Mouse (Mus musculus) G1E (cell line): ENCODE results near the gene Sik3. TPM values are rescaled to one million over a fixed set of nuclear protein-coding genes. Genes with fewer than 3 reads are reported as not detected.

ENCODE experiments used
- ATAC-seq: 2 replicates; pipeline ENCODE4 v1.8.0; 2016; ENCODE audit warnings: mild to moderate bottlenecking; ENCODE audit not compliant: insufficient number of reproducible peaks, poor library complexity, low FRiP score, severe bottlenecking; ENCODE audit errors: extremely low read depth
- DNase-seq: peaks from one replicate; pipeline ENCODE4 v3.0.0; 2012; ENCODE audit warnings: low spot score
- H3K27me3 ChIP-seq: 2 replicates; pipeline ENCODE4 v1.6.1; 2012; ENCODE audit warnings: mild to moderate bottlenecking, low read length, inconsistent platforms; ENCODE audit not compliant: insufficient read depth
- H3K36me3 ChIP-seq: replicated peaks from 2 replicates; pipeline ENCODE3; 2012; ENCODE audit warnings: mild to moderate bottlenecking, inconsistent platforms
- H3K4me1 ChIP-seq: 2 replicates; pipeline ENCODE4 v1.6.1; 2012; ENCODE audit warnings: low read depth, low read length, inconsistent platforms, mixed read lengths; ENCODE audit not compliant: insufficient read depth
- H3K4me3 ChIP-seq: 2 replicates; pipeline ENCODE4 v1.5.1; 2012; ENCODE audit warnings: low read depth, mild to moderate bottlenecking, inconsistent platforms, low read length, moderate library complexity, mixed read lengths
- H3K9me3 ChIP-seq: replicated peaks from 2 replicates; pipeline ENCODE4 v1.6.1; 2012; ENCODE audit warnings: inconsistent platforms
- CTCF ChIP-seq: IDR thresholded peaks from 2 replicates; pipeline ENCODE4 v1.5.1; 2012; ENCODE audit warnings: low read depth, low read length, inconsistent platforms, mixed read lengths
- GATA1 ChIP-seq: IDR thresholded peaks from 2 replicates; pipeline ENCODE4 v1.6.1; 2012; ENCODE audit warnings: borderline replicate concordance, low read length, inconsistent platforms, mixed read lengths
- GATA2 ChIP-seq: IDR thresholded peaks from 2 replicates; pipeline ENCODE4 v1.6.1; 2012; ENCODE audit warnings: low read depth, low read length, inconsistent platforms, borderline replicate concordance
- POLR2AphosphoS5 ChIP-seq: IDR thresholded peaks from 2 replicates; pipeline ENCODE4 v1.6.1; 2012; ENCODE audit warnings: low read depth, low read length, inconsistent platforms; ENCODE audit not compliant: insufficient replicate concordance
- TAL1 ChIP-seq: conservative IDR thresholded peaks from 2 replicates; pipeline ENCODE4 v1.6.1; 2012; ENCODE audit warnings: low read depth, low read length, inconsistent platforms, mixed read lengths
- polyA plus RNA-seq: library from polyadenylated mRNA; stranded (reverse); fragments of >175 nt; gene quantifications from 2 replicates; pipeline ENCODE4 v1.2.3, GENCODE M21; 2012
- total RNA-seq, 2 experiments: library from RNA; stranded (forward) in 1 of 2; stranded (reverse) in 1 of 2; fragments of 200-1000 nt in 1 of 2; fragments of >200 nt in 1 of 2; fragmentation: Nextera tagmentation in 1 of 2; gene quantifications; 2 replicates each; pipeline ENCODE4 v1.2.3; 2014 to 2017

Sik3 gene
- total and polyA plus RNA-seq, 3 experiments, result 30.5 to 99.0 (median 49.1) TPM

DNA sequence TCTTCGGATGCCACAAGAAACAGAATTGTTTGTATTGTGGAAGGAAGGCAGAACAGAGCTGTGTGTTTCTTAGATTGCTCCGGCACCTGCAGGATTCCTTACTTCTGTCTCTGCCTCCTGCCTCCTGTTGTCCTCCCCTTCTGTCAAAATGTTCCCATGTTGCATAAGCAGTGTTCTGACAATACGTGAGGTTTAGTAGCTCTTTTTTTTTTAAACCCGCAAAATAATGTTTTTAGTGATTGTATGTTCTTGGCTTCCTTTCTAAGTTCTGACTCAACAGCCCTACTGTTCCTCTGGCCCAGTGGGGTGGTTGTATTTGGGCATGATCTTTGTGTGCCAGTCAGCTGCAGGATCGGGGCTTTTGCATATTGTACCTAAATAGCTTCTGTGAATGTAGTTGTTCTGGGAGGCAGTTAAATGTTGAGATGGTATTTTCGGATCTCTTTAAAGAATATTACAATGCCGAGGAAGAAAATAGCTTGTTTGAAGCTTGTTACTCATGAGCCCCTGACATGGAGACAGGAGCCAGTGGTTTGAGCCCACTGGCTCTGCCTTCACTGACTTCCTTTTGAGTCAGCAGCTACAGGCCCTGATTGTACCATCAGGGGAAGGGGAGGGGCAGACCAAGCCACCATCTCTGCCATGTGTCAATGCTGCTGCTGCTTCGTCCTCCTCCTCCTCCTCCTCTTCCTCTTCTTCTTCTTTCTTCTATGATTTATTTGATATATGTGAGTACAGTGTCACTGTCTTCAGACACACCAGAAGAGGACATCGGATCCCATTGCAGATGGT is 13.6 kb downstream of the Sik3 start:
- no peaks in the 10 kb centered on the region for H3K9me3 ChIP-seq
- no peak for DNase-seq
- peaks cover 25% of the 10 kb centered on the region for H3K4me1 ChIP-seq
- ATAC-seq, result no peak
- H3K36me3 ChIP-seq, result peaks cover 75% of the 10 kb centered on the region
- H3K4me3 ChIP-seq, result no peak overlapping the region
- no peak for TF ChIP-seq CTCF
- no peak for TF ChIP-seq GATA2
- no peak for TF ChIP-seq GATA1
- TF ChIP-seq POLR2AphosphoS5, result no peak
- no peak for TF ChIP-seq TAL1
- H3K27me3 ChIP-seq, result no peaks in the 10 kb centered on the region

DNA sequence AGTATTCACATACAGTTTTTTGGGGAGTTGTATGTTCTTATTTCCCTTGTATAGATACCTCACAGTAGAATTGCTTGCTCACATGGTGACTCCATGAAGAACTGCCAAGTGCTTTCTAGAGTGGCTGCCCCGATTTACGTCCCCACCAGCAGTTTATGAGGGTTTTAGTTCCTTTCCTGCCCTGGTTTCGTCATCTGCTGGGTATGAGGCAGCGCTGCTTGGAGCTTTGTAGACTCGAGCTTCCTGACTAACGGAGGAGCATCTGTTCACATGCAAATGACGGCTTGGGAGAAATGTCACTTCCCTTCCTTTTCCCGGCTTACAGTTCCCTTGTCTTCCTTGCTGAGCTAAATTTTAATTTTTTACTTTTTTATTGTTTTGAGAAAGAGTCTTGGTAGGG is 15.4 kb downstream of the Sik3 start:
- H3K4me1 ChIP-seq, result peaks cover 29% of the 10 kb centered on the region
- no peak for DNase-seq
- ATAC-seq, result no peak

DNA sequence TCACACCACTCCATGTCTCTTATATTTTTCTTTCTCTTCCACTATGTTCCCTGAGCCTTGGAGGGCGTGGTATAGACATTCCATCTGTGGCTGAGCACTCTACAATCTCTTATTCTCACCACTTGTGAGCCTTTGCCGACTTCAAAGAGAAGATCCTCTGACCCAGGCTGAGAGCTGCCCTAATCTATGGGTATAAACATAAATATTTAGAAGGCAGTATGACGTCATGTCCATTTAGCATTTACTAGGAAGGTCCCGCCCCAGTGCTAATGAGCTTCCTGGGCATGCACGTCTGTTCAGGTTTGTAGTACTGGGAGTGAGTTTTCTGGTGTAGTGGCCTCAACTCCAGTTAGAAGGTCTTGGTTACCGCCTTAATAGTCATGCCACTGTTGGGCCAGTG is 16.9 kb downstream of the Sik3 start:
- H3K4me1 ChIP-seq, result peaks cover 33% of the 10 kb centered on the region
- H3K36me3 ChIP-seq, result peaks cover 59% of the 10 kb centered on the region
- no peak for ATAC-seq
- H3K4me3 ChIP-seq, result no peak overlapping the region
- no peaks in the 10 kb centered on the region for H3K27me3 ChIP-seq
- TF ChIP-seq POLR2AphosphoS5, result no peak
- no peak for TF ChIP-seq GATA2
- TF ChIP-seq CTCF, result no peak
- no peak for TF ChIP-seq GATA1
- no peak for TF ChIP-seq TAL1
- no peaks in the 10 kb centered on the region for H3K9me3 ChIP-seq
- DNase-seq, result no peak

More for the DNA sequence above, 15.4 kb downstream of the Sik3 start:
- no peak overlapping the region for H3K4me3 ChIP-seq
- TF ChIP-seq CTCF (no peak), GATA2 (no peak), POLR2AphosphoS5 (no peak), TAL1 (no peak), GATA1 (no peak)
- H3K36me3 ChIP-seq, result peaks cover 71% of the 10 kb centered on the region
- no peaks in the 10 kb centered on the region for H3K9me3 ChIP-seq
- no peaks in the 10 kb centered on the region for H3K27me3 ChIP-seq

DNA sequence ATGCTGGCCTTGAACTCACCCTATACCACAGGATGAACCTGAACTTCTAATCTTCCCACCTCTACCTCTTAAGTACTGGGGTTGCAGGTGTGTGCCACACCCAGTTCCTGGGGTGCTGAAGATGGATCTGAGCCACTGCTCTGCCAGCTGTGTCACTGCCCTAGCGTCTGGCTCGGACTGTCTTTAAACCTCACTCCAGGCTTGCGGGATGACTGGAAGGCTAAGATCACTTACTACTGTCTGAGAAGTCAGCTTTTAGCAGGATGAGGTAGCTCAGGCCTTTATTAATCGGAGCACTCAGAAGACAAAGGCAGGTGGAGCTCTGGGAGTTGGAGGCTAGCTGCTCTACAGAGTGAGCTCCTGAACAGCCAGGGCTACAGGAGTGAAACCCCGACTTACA is 17.6 kb downstream of the Sik3 start:
- ATAC-seq, result no peak
- DNase-seq, result no peak
- Histone ChIP-seq H3K4me1 (peaks cover 32% of the 10 kb centered on the region), H3K36me3 (peaks cover 62% of the 10 kb centered on the region), H3K4me3 (no peak overlapping the region), H3K27me3 (no peaks in the 10 kb centered on the region), H3K9me3 (no peaks in the 10 kb centered on the region)
- TF ChIP-seq CTCF, result no peak
- no peak for TF ChIP-seq GATA1
- TF ChIP-seq POLR2AphosphoS5, result no peak
- TF ChIP-seq TAL1, result no peak
- TF ChIP-seq GATA2, result no peak

DNA sequence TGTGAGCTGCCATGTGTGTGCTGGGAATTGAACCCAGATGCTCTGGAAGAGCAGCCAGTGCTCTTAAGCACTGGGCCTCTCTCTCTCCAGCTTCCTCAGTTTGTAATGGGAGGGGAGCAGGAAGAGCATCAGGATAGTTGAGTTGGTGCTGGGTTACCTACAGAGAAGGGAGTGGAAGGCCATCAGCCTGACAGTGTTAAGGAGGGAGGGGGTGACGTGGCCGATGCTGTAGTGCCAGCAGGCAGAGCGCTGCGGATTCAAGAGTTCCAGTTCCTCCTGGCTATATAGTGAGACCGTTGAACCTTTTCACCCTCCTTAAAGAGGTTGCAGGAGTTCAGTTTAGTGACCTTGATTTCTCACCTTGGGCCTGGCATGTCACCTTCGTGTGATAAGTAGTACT is 18.3 kb downstream of the Sik3 start:
- H3K4me1 ChIP-seq, result peaks cover 33% of the 10 kb centered on the region
- no peaks in the 10 kb centered on the region for H3K9me3 ChIP-seq
- DNase-seq (no peak), ATAC-seq (no peak)
- no peak overlapping the region for H3K4me3 ChIP-seq
- peaks cover 65% of the 10 kb centered on the region for H3K36me3 ChIP-seq
- no peaks in the 10 kb centered on the region for H3K27me3 ChIP-seq
- TF ChIP-seq GATA2, result no peak
- TF ChIP-seq TAL1, result no peak
- no peak for TF ChIP-seq GATA1
- TF ChIP-seq CTCF, result no peak
- TF ChIP-seq POLR2AphosphoS5, result no peak

DNA sequence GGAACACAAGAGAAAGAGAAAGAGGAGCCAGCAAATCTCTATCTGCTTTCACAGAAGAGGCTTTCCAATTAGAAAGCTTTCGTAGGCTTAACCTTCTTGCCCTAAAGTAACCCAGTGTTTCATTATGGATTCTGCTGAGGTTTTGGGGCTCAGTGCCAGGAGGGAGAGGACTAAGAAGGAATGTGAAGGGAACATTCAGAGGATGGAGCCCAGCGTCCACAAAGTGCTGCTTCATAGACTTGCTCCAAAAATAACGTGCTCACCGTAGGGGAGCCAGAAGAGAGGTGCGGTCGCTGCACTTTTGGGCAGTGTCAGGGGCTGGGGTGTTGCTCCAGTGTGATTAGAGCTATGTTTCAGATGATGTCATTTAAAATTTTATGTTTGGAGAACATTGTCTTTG is 19.6 kb downstream of the Sik3 start:
- H3K4me3 ChIP-seq, result no peak overlapping the region
- DNase-seq (no peak), ATAC-seq (no peak)
- H3K36me3 ChIP-seq, result peaks cover 58% of the 10 kb centered on the region
- no peaks in the 10 kb centered on the region for H3K27me3 ChIP-seq
- no peak for TF ChIP-seq GATA1
- no peak for TF ChIP-seq TAL1
- no peak for TF ChIP-seq POLR2AphosphoS5
- H3K9me3 ChIP-seq, result no peaks in the 10 kb centered on the region
- peaks cover 33% of the 10 kb centered on the region for H3K4me1 ChIP-seq
